Mouse (Mus musculus) gastrocnemius, postnatal 4 days (tissue): ENCODE data around the gene Fzd4. TPM values are rescaled to one million over a fixed set of nuclear protein-coding genes. Genes with fewer than 3 reads are reported as not detected.

Source experiments
- DNase-seq, 2 experiments: peaks; one replicate each; pipeline ENCODE4 v3.0.0; 2021 to 2022; ENCODE audit warnings: low spot score in 2 of 2, mixed read lengths in 2 of 2
- long read RNA-seq, 2 experiments: library from polyadenylated mRNA; stranded (forward); transcript quantifications; one replicate each; pipeline ENCODE4 v2.0.0; 2021
- total RNA-seq, 2 experiments: library from RNA; stranded (reverse); gene quantifications; 2 replicates each; pipeline ENCODE4 v1.2.3; 2021

Fzd4 gene
- total RNA-seq: 10 to 100 TPM; 43.9 to 44.1 TPM
- long read RNA-seq, experiment 1, full-length matches to known transcripts: 28 of 39 reads
- long read RNA-seq, experiment 1, partial matches to known transcripts: 11 of 39 reads
- long read RNA-seq, experiment 1, other reads (novel, unspliced or antisense): 0 of 39 reads
- long read RNA-seq, experiment 2, full-length matches to known transcripts: 53 of 62 reads
- long read RNA-seq, experiment 2, partial matches to known transcripts: 0 of 62 reads
- long read RNA-seq, experiment 2, other reads (novel, unspliced or antisense): 9 of 62 reads

GRCm38 (mm10) chr7:89404081-89404733 lies at the start of gene Fzd4, which contains the start of gene Tmem135:
TSS of gene Fzd4 (plus strand) at chr7:89404355.
TSS of gene Tmem135 (minus strand) at chr7:89404222.
- peak; percentile 92 to 97 for DNase-seq

- no peak for DNase-seq
Observed at GRCm38 (mm10) chr7:89355519-89356255, 48.5 kb upstream of the Fzd4 start.

GRCm38 (mm10) chr7:89356307-89356706 lies 47.8 kb upstream of the Fzd4 start:
- DNase-seq: peak in 1 of 2 experiments; percentile 20

DNA sequence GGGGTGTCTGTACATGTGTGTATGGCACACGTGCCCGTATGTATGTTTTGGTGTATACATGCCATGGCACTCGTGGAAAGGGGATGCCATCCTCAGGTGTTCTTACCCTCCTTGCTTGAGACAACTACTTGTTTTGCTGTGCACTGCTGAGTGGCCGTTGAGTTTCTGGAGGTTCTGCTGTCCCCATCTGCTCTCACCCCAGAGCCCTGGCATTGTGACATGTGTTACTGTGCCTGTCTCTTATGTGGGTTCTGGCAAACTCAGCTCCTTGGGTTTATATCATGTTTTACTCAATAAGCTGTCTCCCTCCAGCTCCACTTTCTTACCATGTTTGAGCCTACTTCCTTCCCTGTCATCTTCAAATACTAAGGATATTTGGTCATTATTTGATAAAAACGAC lies 40.2 kb upstream of the Fzd4 start:
- DNase-seq: no peak

DNA sequence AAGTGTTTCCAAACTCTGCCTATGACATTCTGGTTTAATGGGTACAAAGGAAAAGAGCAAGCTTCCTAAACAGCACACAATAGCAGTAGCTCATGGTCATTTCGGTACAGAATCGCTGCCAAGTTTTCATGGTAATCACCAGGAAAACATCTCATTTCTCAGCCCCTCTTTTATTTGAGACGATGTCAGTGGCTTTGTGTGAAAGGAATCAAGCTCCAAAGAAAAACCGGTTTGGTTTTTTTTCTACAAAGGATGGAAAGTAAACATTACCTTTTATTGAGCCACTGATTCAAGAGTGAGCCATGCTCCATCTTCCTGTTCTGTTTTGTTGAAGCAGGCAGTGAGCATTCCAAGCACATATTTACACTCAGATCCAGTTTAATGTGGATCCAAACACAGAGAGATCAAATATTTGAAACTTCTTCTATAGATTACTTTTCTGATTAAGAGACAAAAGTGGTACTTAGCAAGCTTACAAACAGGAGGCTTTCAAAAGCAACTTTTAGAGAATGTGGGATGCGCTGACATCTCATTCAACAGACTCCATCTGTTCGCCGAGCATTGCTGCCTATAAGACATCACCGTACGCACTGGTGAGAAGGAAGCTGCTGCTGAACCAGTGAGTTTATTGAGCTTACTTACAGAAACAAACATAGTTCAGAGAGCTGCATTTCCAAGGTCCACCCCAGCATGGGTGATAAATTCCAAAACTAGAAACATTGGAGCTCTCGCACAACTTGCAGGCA lies 38.8 kb upstream of the Fzd4 start:
- DNase-seq: no peak

- no peak for DNase-seq
Observed at GRCm38 (mm10) chr7:89367643-89368042, 36.5 kb upstream of the Fzd4 start.

- no peak for DNase-seq
Observed at GRCm38 (mm10) chr7:89370086-89370485, 34.1 kb upstream of the Fzd4 start.

- DNase-seq: no peak
Observed at GRCm38 (mm10) chr7:89370917-89371316, 33.2 kb upstream of the Fzd4 start.

DNA sequence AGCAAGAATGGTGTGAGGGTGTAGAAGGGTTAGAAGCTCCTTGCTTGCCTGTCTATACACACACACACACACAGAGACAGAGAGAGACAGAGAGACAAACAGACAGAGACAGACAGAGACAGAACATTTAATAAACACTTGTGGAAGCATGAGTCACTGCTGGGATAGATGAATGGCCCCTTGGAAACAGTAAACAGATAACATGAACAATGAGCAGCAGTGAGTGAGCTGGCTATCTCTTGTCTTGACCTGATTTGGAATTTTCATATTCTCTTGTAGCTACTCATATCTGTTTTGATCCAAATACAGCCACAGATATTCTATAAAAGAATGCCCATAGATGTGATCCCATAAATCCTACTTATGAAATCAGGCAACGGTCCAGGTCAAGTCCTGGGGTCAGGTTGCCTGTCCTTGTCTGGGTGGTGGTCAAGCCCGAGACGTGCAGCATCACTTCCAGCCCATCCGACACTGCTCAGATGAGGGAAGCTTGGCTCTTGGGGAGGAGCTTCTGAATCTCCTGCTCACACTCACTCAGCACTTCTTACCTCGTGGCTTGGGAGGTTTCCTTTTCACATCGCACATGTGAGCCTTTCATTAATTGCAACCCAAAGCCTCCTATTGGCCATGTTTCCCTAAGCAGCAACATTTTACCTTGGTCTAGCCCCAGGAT lies 32.4 kb upstream of the Fzd4 start:
- DNase-seq: no peak

GRCm38 (mm10) chr7:89380935-89381705 lies 23.0 kb upstream of the Fzd4 start:
- DNase-seq: no peak

DNA sequence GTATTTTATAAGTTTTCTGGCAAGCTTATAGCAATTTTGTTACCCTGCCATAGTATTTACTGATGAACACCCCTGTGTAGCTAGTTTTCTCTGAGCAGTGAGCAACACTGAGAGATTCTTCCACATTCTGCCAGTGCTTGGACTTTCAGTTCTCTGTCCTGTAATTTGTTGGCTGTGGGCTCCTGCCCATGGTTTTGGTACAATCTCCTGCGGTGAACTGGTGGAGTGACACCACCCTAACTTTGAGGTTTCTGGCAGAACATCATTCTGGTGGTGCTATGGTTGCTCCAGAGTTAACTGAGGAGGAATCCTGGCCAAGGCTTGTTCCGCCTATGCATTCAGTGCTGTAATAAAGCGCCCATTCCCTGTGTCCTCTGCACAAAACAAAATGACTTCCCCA lies 21.3 kb upstream of the Fzd4 start:
- no peak for DNase-seq

GRCm38 (mm10) chr7:89388981-89389380 lies 15.2 kb upstream of the Fzd4 start:
- no peak for DNase-seq

GRCm38 (mm10) chr7:89390660-89391059 lies 13.5 kb upstream of the Fzd4 start:
- no peak for DNase-seq

GRCm38 (mm10) chr7:89391281-89391680 lies 12.9 kb upstream of the Fzd4 start:
- DNase-seq: no peak

DNA sequence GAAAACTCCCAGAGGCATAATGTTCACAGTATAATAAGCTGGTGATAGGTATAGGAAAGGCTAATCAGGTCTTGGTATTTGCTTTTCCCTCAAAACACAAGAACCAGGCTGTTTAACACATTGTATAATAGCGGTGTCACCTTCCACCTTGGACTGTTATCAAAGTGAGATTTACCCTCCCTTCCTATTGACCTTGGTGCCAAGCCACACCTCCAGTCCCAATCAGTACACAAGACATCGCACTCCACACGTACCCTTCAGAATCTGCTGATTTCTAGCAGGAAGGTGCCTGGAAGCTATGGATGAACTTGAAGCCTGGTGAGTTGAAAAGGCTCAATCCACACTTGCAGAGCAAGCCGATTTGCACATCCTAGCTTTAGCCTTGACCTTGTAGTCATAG lies 12.3 kb upstream of the Fzd4 start:
- DNase-seq: no peak

DNA sequence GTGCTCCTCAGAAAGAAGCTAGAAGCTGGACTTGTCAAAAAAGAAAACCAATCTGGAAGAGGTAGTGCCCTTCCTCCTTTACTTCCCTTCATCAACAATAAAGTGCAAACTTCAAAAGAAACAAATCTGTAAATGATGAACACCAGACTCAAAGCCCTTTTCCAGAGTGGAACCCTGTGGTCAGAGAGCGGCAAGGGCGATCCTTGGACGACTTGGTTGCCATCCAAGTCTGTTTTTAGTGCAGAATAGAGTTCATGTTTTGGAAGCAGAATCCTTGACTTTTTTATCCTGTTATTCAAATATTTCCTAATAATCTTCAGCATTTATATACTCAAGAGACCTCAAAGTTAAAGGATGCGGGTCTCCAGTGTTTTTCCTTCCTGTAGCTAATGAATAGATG lies 11.8 kb upstream of the Fzd4 start:
- DNase-seq: no peak

DNA sequence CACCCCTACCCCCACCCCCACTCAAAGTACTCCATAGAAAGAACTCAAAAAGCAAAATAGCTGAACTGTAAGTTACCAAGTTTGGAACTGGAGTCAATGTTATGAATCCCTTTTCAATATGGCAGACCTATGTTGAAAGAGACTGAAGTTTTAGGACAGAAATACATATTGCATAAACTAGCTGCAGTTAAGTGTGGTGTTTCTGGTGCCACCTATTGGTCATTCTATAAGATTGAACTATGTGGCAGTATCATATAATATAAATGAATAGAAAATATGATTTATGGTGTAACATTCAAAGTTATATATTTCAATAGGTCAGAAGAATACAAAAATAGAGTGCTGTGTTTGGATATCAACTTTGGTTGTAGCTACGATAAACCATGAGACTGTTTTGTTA lies 11.3 kb upstream of the Fzd4 start:
- no peak for DNase-seq

- DNase-seq: no peak
Observed at GRCm38 (mm10) chr7:89395399-89395798, 8.8 kb upstream of the Fzd4 start.

- DNase-seq: no peak
Observed at GRCm38 (mm10) chr7:89396386-89396785, 7.8 kb upstream of the Fzd4 start.
